In the genomic region with DNA sequence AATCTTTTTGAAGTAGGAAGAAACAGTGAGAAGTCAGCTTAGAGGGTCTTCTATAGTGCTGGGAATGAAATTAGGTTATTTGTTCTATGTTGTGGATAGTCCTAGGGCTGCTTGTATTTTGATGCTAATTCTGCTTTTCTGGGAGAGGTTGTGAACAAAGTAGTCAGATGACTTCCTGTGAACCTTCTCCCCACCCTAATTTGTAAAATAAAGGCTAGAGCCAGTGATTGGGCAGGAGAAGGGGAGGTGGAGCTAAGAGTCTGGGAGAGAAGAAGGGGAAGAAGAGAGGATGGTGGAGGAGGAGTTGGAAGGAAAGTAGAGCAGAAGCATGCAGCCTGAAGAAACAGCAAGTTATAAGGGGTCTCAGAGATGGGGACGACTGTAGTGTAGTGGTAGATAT, we compare ENCODE assay signal across 24 mouse cellular contexts.
A peak's percentile ranks its signal among the peaks of the same experiment; 100 is the strongest.
DNase-seq lines count a peak whose midpoint lies in the region; TF ChIP-seq lines count a peak whose summit lies in the region.
"Had no signal": no experiment of that assay in that cellular context is flagged by ENCODE, and none has a peak within 500 bp of the region (broad histone marks: within the 10 kb centered on the region; RNA-seq: fewer than 3 reads in every experiment).

No protein-coding gene starts in this region.

- WGBS in limb, embryonic 10.5 days = 95% methylated on average over 1 of the region's 1 CpGs

- peak overlapping the region; percentile 36; the same call in 1 of the 2 replicates for H3K27ac ChIP-seq in ES-Bruce4 (ENCODE audit: insufficient read depth, low read length)
- H3K27ac ChIP-seq in limb, embryonic 10.5 days = no peak overlapping the region

- no peaks in the 10 kb centered on the region for H3K27me3 ChIP-seq in ES-Bruce4 (ENCODE audit: control insufficient read depth, insufficient read depth, low read length, poor library complexity, severe bottlenecking)
- H3K27me3 ChIP-seq in limb, embryonic 10.5 days (ENCODE audit: low read depth, poor library complexity, severe bottlenecking) = no peaks in the 10 kb centered on the region
- H3K27me3 ChIP-seq: CH12.LX, Patski had no signal

- H3K9ac ChIP-seq in ES-Bruce4 (ENCODE audit: low read depth, poor library complexity, severe bottlenecking) = no peak overlapping the region

- TF ChIP-seq POLR2A in ES-Bruce4 (IDR thresholded peaks at IDR 0.05; ENCODE audit: insufficient read depth, low read length) = no peak

- no peak for TF ChIP-seq CTCF in ES-Bruce4 (IDR thresholded peaks at IDR 0.05; ENCODE audit: low read depth, low read length)

- peaks cover 26% of the 10 kb centered on the region for H3K9me3 ChIP-seq in ES-Bruce4 (replicated peaks; ENCODE audit: control insufficient read depth, insufficient read depth, low read length, poor library complexity, severe bottlenecking)
- H3K9me3 ChIP-seq in limb, embryonic 10.5 days (replicated peaks) = no peaks in the 10 kb centered on the region
- H3K9me3 ChIP-seq: G1E had no signal

- H3K4me1 ChIP-seq in ES-Bruce4 (ENCODE audit: control insufficient read depth, insufficient read depth, low read length) = no peaks in the 10 kb centered on the region
- no peaks in the 10 kb centered on the region for H3K4me1 ChIP-seq in limb, embryonic 10.5 days

- TF ChIP-seq EP300 in ES-Bruce4 (IDR thresholded peaks at IDR 0.05; ENCODE audit: insufficient read depth, low read depth, low read length) = no peak

- H3K36me3 ChIP-seq in ES-Bruce4 (ENCODE audit: control insufficient read depth, insufficient read depth, low read length, poor library complexity, severe bottlenecking) = no peaks in the 10 kb centered on the region
- H3K36me3 ChIP-seq in limb, embryonic 10.5 days = no peaks in the 10 kb centered on the region
- H3K36me3 ChIP-seq: G1E had no signal

- H3K4me3 ChIP-seq in ES-Bruce4 (ENCODE audit: low read depth, low read length) = no peak overlapping the region
- no peak overlapping the region for H3K4me3 ChIP-seq in limb, embryonic 10.5 days

- DNase-seq in ES-CJ7 (ENCODE audit: low read depth, low spot score) = peak; percentile 69
- peak; percentile 79 for DNase-seq in R1 (ENCODE audit: low read depth, low spot score)
- peak; percentile 56 for DNase-seq in ZHBTc4 (ENCODE audit: low read depth, low spot score)
- DNase-seq in lung, postnatal 25 days (ENCODE audit: low spot score) = no peak
- no peak for DNase-seq in neural tube, embryonic 10.5 days (ENCODE audit: extremely low spot score, low spot score)
- DNase-seq in limb, embryonic 10.5 days (ENCODE audit: low spot score) = no peak
- DNase-seq in cerebellum, adult 11-12 months = no peak
- DNase-seq: adrenal gland, adult 2 months; adrenal gland, adult 8-10 months; adrenal gland, postnatal 10 days; adrenal gland, postnatal 14 days; adrenal gland, postnatal 25 days; adrenal gland, postnatal 36 days; B cell, adult 2 months; cerebellum, adult 11 months; cerebellum, adult 18-20 months; cerebellum, adult 2 months; cerebellum, adult 8-10 months; cerebellum, adult 9-10 months; cerebellum, adult 9-11 months had no signal

Comparison
In these comparisons a context has a peak if more than half of its experiments do, and no peak if none do; other contexts are left out.
1. DNase-seq: peak in ES-CJ7 (single experiment), R1 (single experiment) and ZHBTc4 (single experiment); none in lung, postnatal 25 days (single experiment), neural tube, embryonic 10.5 days (single experiment), limb, embryonic 10.5 days (single experiment) and cerebellum, adult 11-12 months (single experiment).